Mouse (Mus musculus): Measurements from ENCODE around the gene Spindoc. TPM values are rescaled to one million over a fixed set of nuclear protein-coding genes. Genes with fewer than 3 reads are reported as not detected.

Gene Spindoc
- total and polyA plus RNA-seq, 3 experiments, result 8.2 to 31.8 (median 18.1) TPM

DNA sequence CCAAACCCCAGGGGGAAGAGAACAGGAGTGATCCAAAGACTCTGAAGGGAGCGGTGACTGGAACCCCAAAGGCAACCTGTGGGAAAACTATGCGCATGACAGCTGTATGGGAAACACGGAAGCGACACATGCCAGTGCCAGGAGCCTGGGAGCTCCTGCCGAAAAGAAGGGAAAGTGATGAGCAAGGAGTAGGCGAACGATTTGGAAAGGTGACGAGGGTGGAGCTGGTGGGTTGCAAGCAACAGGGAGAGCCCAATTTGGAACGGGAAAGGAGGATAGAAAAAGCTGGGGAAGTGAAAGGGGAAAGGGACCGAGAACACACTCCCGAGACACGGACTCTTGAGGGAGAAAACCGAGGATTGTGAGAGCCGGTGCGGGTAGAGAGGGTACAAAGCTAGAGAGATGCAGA lies 42.4 kb downstream of the Spindoc start:
- Histone ChIP-seq H3K4me3 (ENCODE audit: low read depth, low read length) (peak overlapping the region; percentile 80), H3K36me3 (replicated peaks) (peaks cover 47% of the 10 kb centered on the region), H3K27me3 (ENCODE audit: insufficient read depth, low read length) (no peaks in the 10 kb centered on the region), H3K9me3 (replicated peaks) (no peaks in the 10 kb centered on the region), H3K4me1 (ENCODE audit: insufficient read depth, low read depth, low read length) (peaks cover 57% of the 10 kb centered on the region)
- DNase-seq (ENCODE audit: low spot score), result no peak
- no peak for ATAC-seq (ENCODE audit: extremely low read depth, insufficient number of reproducible peaks, low FRiP score, poor library complexity, severe bottlenecking)
- no peak for TF ChIP-seq TAL1 (conservative IDR thresholded peaks at IDR 0.05; ENCODE audit: low read depth, low read length)
- no peak for TF ChIP-seq GATA2 (IDR thresholded peaks at IDR 0.05; ENCODE audit: borderline replicate concordance, low read depth, low read length)
- TF ChIP-seq GATA1 (IDR thresholded peaks at IDR 0.05; ENCODE audit: borderline replicate concordance, low read length), result no peak
- no peak for TF ChIP-seq CTCF (IDR thresholded peaks at IDR 0.05; ENCODE audit: low read depth, low read length)
- no peak for TF ChIP-seq POLR2AphosphoS5 (IDR thresholded peaks at IDR 0.05; ENCODE audit: insufficient replicate concordance, low read depth, low read length)

- Histone ChIP-seq H3K4me3 (ENCODE audit: low read depth, low read length) (peak overlapping the region; percentile 80), H3K9me3 (replicated peaks) (no peaks in the 10 kb centered on the region), H3K36me3 (replicated peaks) (peaks cover 47% of the 10 kb centered on the region), H3K27me3 (ENCODE audit: insufficient read depth, low read length) (no peaks in the 10 kb centered on the region), H3K4me1 (ENCODE audit: insufficient read depth, low read depth, low read length) (peaks cover 54% of the 10 kb centered on the region)
- no peak for ATAC-seq (ENCODE audit: extremely low read depth, insufficient number of reproducible peaks, low FRiP score, poor library complexity, severe bottlenecking)
- TF ChIP-seq GATA2 (IDR thresholded peaks at IDR 0.05; ENCODE audit: borderline replicate concordance, low read depth, low read length) (no peak), TAL1 (conservative IDR thresholded peaks at IDR 0.05; ENCODE audit: low read depth, low read length) (no peak), GATA1 (IDR thresholded peaks at IDR 0.05; ENCODE audit: borderline replicate concordance, low read length) (no peak), CTCF (IDR thresholded peaks at IDR 0.05; ENCODE audit: low read depth, low read length) (no peak), POLR2AphosphoS5 (IDR thresholded peaks at IDR 0.05; ENCODE audit: insufficient replicate concordance, low read depth, low read length) (no peak)
- DNase-seq (ENCODE audit: low spot score), result no peak
These were observed 42.9 kb downstream of the Spindoc start for GRCm38 (mm10) chr19:7339867-7340266.

- H3K36me3 ChIP-seq (replicated peaks), result peaks cover 55% of the 10 kb centered on the region
- H3K4me1 ChIP-seq (ENCODE audit: insufficient read depth, low read depth, low read length), result peaks cover 54% of the 10 kb centered on the region
- H3K9me3 ChIP-seq (replicated peaks), result no peaks in the 10 kb centered on the region
- no peak for ATAC-seq (ENCODE audit: extremely low read depth, insufficient number of reproducible peaks, low FRiP score, poor library complexity, severe bottlenecking)
- peak overlapping the region; percentile 80; the same call in 1 of the 2 replicates for H3K4me3 ChIP-seq (ENCODE audit: low read depth, low read length)
- DNase-seq (ENCODE audit: low spot score), result no peak
- no peaks in the 10 kb centered on the region for H3K27me3 ChIP-seq (ENCODE audit: insufficient read depth, low read length)
- TF ChIP-seq POLR2AphosphoS5 (IDR thresholded peaks at IDR 0.05; ENCODE audit: insufficient replicate concordance, low read depth, low read length), result no peak
- no peak for TF ChIP-seq CTCF (IDR thresholded peaks at IDR 0.05; ENCODE audit: low read depth, low read length)
- no peak for TF ChIP-seq TAL1 (conservative IDR thresholded peaks at IDR 0.05; ENCODE audit: low read depth, low read length)
- no peak for TF ChIP-seq GATA2 (IDR thresholded peaks at IDR 0.05; ENCODE audit: borderline replicate concordance, low read depth, low read length)
- TF ChIP-seq GATA1 (IDR thresholded peaks at IDR 0.05; ENCODE audit: borderline replicate concordance, low read length), result no peak
These were observed 43.8 kb downstream of the Spindoc start for GRCm38 (mm10) chr19:7339026-7339425.

- Histone ChIP-seq H3K4me1 (ENCODE audit: insufficient read depth, low read depth, low read length) (peaks cover 56% of the 10 kb centered on the region), H3K36me3 (replicated peaks) (peaks cover 66% of the 10 kb centered on the region), H3K9me3 (replicated peaks) (no peaks in the 10 kb centered on the region), H3K27me3 (ENCODE audit: insufficient read depth, low read length) (no peaks in the 10 kb centered on the region), H3K4me3 (ENCODE audit: low read depth, low read length) (no peak overlapping the region)
- no peak for ATAC-seq (ENCODE audit: extremely low read depth, insufficient number of reproducible peaks, low FRiP score, poor library complexity, severe bottlenecking)
- DNase-seq (ENCODE audit: low spot score), result no peak
- TF ChIP-seq POLR2AphosphoS5 (IDR thresholded peaks at IDR 0.05; ENCODE audit: insufficient replicate concordance, low read depth, low read length), result no peak
These were observed 44.9 kb downstream of the Spindoc start for GRCm38 (mm10) chr19:7337781-7338342.

DNA sequence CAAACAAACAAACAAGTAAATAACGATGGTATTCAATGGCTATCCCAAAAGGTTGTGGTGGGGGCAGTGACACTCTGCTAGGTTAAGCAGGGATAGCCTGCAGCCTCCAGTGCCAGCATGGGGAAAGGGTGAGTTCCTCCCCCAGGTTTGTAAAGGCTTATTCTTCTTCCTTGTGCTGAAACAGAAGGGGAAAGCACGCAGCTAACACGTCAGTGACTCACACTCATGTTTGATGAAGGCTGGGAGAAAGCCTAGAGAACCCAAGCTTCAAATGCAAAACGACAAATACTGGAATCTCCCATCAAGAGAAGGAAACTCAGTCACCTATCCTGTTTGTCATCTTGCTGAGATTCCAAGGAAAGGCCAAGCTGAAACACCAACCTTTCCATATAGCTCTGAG lies 47.1 kb downstream of the Spindoc start:
- Histone ChIP-seq H3K9me3 (replicated peaks) (no peaks in the 10 kb centered on the region), H3K4me1 (ENCODE audit: insufficient read depth, low read depth, low read length) (peaks cover 51% of the 10 kb centered on the region), H3K36me3 (replicated peaks) (peaks cover 86% of the 10 kb centered on the region), H3K27me3 (ENCODE audit: insufficient read depth, low read length) (no peaks in the 10 kb centered on the region), H3K4me3 (ENCODE audit: low read depth, low read length) (no peak overlapping the region)
- no peak for DNase-seq (ENCODE audit: low spot score)
- TF ChIP-seq TAL1 (conservative IDR thresholded peaks at IDR 0.05; ENCODE audit: low read depth, low read length) (no peak), GATA1 (IDR thresholded peaks at IDR 0.05; ENCODE audit: borderline replicate concordance, low read length) (no peak), GATA2 (IDR thresholded peaks at IDR 0.05; ENCODE audit: borderline replicate concordance, low read depth, low read length) (no peak), POLR2AphosphoS5 (IDR thresholded peaks at IDR 0.05; ENCODE audit: insufficient replicate concordance, low read depth, low read length) (no peak), CTCF (IDR thresholded peaks at IDR 0.05; ENCODE audit: low read depth, low read length) (no peak)
- ATAC-seq (ENCODE audit: extremely low read depth, insufficient number of reproducible peaks, low FRiP score, poor library complexity, severe bottlenecking), result no peak

DNA sequence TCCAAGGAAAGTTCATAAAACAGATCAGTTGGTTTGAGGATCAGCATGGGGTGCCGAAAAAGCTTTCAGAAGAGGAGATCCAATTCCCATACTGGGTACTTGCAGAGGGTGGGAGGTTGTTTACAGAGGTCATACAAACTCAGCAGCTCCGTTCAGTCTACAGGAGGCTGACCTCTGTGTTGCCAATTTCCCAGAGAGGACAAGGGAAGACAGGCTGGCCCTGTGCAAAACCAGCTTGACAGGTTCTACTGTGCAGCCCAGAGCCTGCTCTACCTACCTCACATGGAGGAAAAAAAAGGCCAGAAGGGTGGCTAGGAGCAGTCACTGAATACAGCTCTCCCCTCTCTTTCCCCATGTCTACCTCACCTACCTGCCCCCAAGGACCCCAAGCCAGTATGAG lies 48.7 kb downstream of the Spindoc start:
- Histone ChIP-seq H3K4me1 (ENCODE audit: insufficient read depth, low read depth, low read length) (peaks cover 35% of the 10 kb centered on the region), H3K36me3 (replicated peaks) (peaks cover 86% of the 10 kb centered on the region), H3K9me3 (replicated peaks) (no peaks in the 10 kb centered on the region), H3K4me3 (ENCODE audit: low read depth, low read length) (no peak overlapping the region), H3K27me3 (ENCODE audit: insufficient read depth, low read length) (no peaks in the 10 kb centered on the region)
- ATAC-seq (ENCODE audit: extremely low read depth, insufficient number of reproducible peaks, low FRiP score, poor library complexity, severe bottlenecking), result no peak
- no peak for DNase-seq (ENCODE audit: low spot score)
- TF ChIP-seq TAL1 (conservative IDR thresholded peaks at IDR 0.05; ENCODE audit: low read depth, low read length) (no peak), GATA1 (IDR thresholded peaks at IDR 0.05; ENCODE audit: borderline replicate concordance, low read length) (no peak), GATA2 (IDR thresholded peaks at IDR 0.05; ENCODE audit: borderline replicate concordance, low read depth, low read length) (no peak), CTCF (IDR thresholded peaks at IDR 0.05; ENCODE audit: low read depth, low read length) (no peak), POLR2AphosphoS5 (IDR thresholded peaks at IDR 0.05; ENCODE audit: insufficient replicate concordance, low read depth, low read length) (no peak)

Measured in G1E (cell line).